Mouse (Mus musculus) heart, postnatal 14 days (tissue): ENCODE measurements around the gene Hist1h3g. TPM values are rescaled to one million over a fixed set of nuclear protein-coding genes. Genes with fewer than 3 reads are reported as not detected.
"Not testable (repeated sequence)": the region's sequence is repeated elsewhere in the genome, so short reads cannot be mapped to it uniquely, and the experiment has no call there.

Source experiments
- DNase-seq, 2 experiments: peaks; one replicate each; pipeline ENCODE4 v3.0.0; 2021 to 2022
- intact Hi-C: fragments of 180-260 bp; cut with DNase I; formaldehyde crosslinking; loops from one replicate; pipeline ENCODE4 v1.15.1; 2025
- total RNA-seq, 2 experiments: library from RNA; stranded (reverse); gene quantifications; 2 replicates each; pipeline ENCODE4 v1.2.3; 2021

The Hist1h3g gene
- total RNA-seq, 2 experiments from 2014 or later, result 13.1 to 34.3 TPM

DNA sequence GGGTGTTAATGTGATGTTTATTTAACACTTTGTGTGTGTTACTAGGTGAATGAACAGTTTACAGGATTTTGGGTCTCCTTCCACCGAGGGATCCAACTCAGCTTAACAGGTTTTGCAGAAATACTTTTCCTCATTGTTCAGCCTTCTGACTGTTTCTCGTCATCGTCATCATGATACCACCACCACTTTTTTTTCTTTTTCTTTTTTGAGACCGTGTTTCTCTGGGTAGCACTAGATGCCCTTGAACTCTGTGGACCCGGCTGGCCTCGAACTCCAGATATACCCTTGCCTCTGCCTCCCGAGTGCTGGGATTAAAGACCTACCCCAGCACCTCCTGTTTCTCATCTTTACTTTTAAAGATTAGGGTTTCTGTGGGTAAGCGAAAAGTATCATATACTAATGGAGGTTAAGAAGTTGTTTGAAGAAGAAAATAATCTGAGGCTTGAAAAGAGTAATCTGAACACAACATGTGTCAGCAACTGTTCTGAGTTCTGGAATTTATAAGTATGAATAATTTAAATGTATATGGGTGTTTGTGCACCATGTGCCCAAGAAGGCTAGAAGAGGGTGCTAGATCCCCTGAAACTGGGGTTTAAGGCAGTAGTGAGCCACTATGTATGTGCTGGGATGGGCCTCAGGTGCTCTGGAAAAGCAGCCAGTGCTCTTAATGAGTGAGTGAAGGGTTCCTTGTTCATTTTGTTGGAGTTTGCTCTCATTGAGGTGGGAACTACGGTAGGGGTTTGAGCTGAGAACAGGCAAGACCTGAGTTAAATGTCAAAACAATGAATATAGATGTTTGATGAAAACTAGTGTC lies 2.8 kb upstream of the Hist1h3g start:
- no peak for DNase-seq
- intact Hi-C loops, result loop anchor here (5.0 kb wide), 1 partner anchor 50 kb away; the partner anchor contains the start of gene Hist1h4d

- DNase-seq, result peak; percentile 39 to 66
- intact Hi-C loops, result loop anchor here (5.0 kb wide), 1 partner anchor 49 kb away; the partner anchor contains the start of gene Hist1h4d
Measured at GRCm38 (mm10) chr13:23533560-23534367, 1.5 kb upstream of the Hist1h3g start, which contains the start of gene Hist1h2af. Gene Hist1h2af, plus strand, starts transcription at chr13:23533906.

DNA sequence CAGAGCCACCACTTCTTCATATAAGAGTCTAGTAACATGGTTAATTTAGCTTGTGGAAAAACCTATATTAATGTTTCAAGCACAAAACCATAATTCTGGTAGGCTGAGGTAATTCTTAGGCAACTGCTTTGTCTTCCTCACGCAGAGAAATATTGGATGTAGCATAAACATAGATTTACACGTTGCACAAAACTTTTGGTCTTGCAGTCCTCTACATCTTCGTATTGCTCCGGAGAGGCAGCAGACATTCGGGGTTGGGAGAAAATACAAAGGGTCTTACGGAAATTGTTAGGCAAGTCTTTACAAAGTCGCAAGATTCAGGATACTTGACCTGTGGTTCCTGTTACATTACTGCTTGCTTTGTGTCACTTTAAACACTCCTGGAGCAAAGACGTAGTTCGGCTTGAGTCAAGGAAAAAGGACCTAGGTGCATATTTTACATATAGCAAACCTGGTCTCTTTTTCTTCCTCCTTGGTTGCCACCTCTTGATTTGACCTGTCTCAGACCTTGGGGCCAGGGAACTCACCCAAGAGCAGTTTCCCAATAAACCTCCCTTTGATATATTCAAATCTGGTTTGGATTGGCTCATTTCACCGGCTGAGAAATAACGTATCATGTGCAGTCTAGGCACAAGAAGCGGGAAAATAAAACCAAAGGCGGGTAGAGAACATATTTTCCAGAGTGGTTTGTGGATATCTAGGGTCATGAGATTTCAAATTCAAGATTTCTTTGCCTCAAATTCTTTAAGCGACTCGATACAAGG lies 672 bp upstream of the Hist1h3g start:
- DNase-seq, result no peak
- intact Hi-C loops, result loop anchor here (5.0 kb wide), 1 partner anchor 48 kb away; the partner anchor contains the start of gene Hist1h4d

GRCm38 (mm10) chr13:23536076-23536822 lies 1.0 kb downstream of the Hist1h3g start:
- no peak for DNase-seq
- intact Hi-C loops, result no loop called here

- intact Hi-C loops, result no loop called here
- DNase-seq, result no peak
Measured at GRCm38 (mm10) chr13:23537006-23537710, 1.9 kb downstream of the Hist1h3g start.

GRCm38 (mm10) chr13:23538249-23538648 lies 3.0 kb downstream of the Hist1h3g start:
- no peak for DNase-seq
- intact Hi-C loops, result no loop called here

- intact Hi-C loops, result loop anchor here (5.0 kb wide), 1 partner anchor 157 kb away; the partner anchor contains the start of genes Hist1h1t and Hist1h4c
- DNase-seq, result not testable (repeated sequence)
Measured at GRCm38 (mm10) chr13:23539821-23540220, 4.6 kb downstream of the Hist1h3g start.

GRCm38 (mm10) chr13:23541497-23541896 lies 6.3 kb downstream of the Hist1h3g start:
- intact Hi-C loops, result loop anchor here (5.0 kb wide), 1 partner anchor 156 kb away; the partner anchor contains the start of genes Hist1h1t and Hist1h4c
- DNase-seq, result no peak

DNA sequence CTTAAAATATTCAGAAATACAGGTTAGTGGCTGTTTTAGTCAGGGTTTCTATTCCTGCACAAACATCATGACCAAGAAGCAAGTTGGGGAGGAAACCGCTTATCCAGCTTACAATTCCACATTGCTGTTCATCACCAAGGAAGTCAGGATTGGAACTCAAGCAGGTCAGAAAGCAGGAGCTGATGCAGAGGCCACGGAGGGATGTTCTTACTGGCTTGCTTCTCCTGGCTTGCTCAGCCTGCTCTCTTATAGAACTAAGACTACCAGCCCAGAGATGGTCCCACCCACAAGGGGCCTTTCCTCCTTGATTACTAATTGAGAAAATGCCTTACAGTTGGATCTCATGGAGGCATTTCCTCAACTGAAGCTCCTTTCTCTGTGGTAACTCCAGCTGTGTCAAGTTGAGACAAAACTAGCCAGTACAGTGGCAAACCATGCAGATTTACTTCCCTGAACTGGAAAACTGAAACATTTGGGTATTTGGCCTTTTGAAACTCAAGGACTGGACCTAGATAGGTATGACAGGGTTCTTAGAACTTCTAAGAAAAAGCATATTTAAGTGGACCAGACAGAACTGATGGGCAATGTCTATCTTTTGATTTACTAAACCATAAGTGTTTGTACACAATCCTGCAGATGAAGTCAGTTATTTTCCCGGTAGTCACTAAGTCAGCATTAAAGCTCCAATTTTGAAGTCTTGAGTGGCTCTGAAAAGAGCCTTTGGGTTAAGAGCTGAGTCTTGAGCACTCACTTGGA lies 7.2 kb downstream of the Hist1h3g start:
- DNase-seq, result not testable (repeated sequence)
- intact Hi-C loops, result loop anchor here (5.0 kb wide), 1 partner anchor 155 kb away; the partner anchor contains the start of genes Hist1h1t and Hist1h4c

DNA sequence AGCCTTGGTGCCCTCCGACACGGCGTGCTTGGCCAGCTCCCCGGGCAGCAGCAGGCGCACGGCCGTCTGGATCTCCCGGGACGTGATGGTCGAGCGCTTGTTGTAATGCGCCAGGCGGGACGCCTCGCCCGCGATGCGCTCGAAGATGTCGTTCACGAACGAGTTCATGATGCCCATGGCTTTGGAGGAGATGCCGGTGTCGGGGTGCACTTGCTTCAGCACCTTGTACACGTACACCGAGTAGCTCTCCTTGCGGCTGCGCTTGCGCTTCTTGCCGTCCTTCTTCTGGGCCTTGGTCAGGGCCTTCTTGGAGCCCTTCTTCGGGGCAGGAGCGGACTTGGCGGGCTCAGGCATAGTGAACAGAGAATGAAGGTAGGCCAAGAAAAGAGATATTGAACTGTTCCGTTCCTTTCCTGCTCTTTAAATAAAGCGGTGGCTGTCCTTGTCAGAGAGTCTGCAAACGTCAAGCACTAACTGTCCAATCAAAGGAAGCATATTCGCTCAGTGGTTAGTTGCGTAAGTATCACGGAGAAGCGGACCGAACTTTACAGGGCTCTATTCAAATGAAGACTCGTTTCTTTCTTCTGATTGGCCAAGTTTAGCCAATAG lies 7.9 kb downstream of the Hist1h3g start, which contains the start of gene Hist1h2bh:
Gene Hist1h2bh (minus strand): TSS at position 394 of the 609 bp plus-strand sequence.
- intact Hi-C loops, result loop anchor here (5.0 kb wide), 1 partner anchor 154 kb away; the partner anchor contains the start of genes Hist1h1t and Hist1h4c
- peak; percentile 40 to 58 for DNase-seq

- peak; percentile 68 for DNase-seq
- intact Hi-C loops, result loop anchor here (5.0 kb wide), 1 partner anchor 153 kb away; the partner anchor contains the start of genes Hist1h1t and Hist1h4c
Measured at GRCm38 (mm10) chr13:23543965-23544786, 9.0 kb downstream of the Hist1h3g start, which contains the start of gene Hist1h3f. Gene Hist1h3f, plus strand, starts transcription at chr13:23544052.

DNA sequence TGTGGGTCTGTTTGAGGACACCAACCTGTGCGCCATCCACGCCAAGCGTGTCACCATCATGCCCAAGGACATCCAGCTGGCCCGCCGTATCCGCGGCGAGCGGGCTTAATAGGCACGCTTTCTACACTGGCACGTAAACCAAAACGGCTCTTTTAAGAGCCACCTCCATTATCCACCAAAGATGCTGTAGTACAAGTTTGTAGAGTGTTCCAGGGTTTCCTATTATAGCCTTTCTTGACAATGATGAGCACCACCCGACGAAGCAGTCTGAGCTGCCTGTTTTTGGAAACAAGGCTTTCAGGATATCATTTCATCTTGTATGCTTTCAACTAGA lies 9.5 kb downstream of the Hist1h3g start:
- DNase-seq, result not testable (repeated sequence)
- intact Hi-C loops, result loop anchor here (5.0 kb wide), 1 partner anchor 153 kb away; the partner anchor contains the start of genes Hist1h1t and Hist1h4c

- intact Hi-C loops, result no loop called here
Measured at GRCm38 (mm10) chr13:23546694-23547093, 11.5 kb downstream of the Hist1h3g start.

GRCm38 (mm10) chr13:23550761-23551145 lies 15.5 kb downstream of the Hist1h3g start:
- intact Hi-C loops, result no loop called here
- no peak for DNase-seq

More at GRCm38 (mm10) chr13:23546694-23547093, 11.5 kb downstream of the Hist1h3g start:
- DNase-seq, result no peak

DNA sequence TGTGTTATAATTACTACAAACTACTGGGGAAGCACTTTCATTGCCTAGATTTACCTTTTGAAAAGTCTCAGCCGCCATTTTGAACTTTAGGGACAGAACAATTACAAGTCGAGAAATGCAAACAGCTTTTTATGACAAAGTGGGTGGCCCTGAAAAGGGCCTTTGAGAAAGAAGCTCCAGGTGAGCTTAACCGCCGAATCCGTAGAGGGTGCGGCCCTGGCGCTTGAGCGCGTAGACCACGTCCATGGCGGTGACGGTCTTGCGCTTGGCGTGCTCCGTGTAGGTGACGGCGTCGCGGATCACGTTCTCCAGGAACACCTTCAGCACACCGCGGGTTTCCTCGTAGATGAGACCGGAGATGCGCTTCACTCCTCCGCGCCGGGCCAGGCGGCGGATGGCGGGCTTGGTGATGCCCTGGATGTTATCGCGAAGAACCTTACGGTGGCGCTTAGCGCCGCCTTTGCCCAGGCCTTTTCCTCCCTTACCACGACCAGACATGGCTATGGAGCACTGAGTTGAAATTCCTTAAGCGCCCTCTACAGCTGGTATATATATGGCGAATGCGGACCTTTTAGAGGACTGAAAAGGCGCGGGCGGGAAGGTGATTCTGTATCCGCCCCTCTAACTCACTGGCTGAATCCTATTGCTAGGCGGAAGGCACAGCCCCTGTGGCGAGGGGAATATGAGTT lies 16.1 kb downstream of the Hist1h3g start, which contains the start of gene Hist1h4f:
Gene Hist1h4f (minus strand): TSS at position 503 of the 689 bp plus-strand sequence.
- intact Hi-C loops, result not testable (repeated sequence)
- peak; percentile 68 to 83 for DNase-seq
